Mouse (Mus musculus) lung, adult 2 months (tissue): Measurements from ENCODE around the gene Dpep1.

Experiments
- CTCF ChIP-seq: fragments of 200-500 bp; IDR thresholded peaks from 2 replicates; pipeline ENCODE4 v1.5.1; 2011; ENCODE audit warnings: mild to moderate bottlenecking, low read length, control low read depth; ENCODE audit not compliant: insufficient read depth
- POLR2A ChIP-seq: fragments of 200-500 bp; IDR thresholded peaks from 2 replicates; pipeline ENCODE4 v1.6.1; 2011; ENCODE audit warnings: low read depth, mild to moderate bottlenecking, control low read depth, low read length, borderline replicate concordance; ENCODE audit errors: extremely low read depth

DNA sequence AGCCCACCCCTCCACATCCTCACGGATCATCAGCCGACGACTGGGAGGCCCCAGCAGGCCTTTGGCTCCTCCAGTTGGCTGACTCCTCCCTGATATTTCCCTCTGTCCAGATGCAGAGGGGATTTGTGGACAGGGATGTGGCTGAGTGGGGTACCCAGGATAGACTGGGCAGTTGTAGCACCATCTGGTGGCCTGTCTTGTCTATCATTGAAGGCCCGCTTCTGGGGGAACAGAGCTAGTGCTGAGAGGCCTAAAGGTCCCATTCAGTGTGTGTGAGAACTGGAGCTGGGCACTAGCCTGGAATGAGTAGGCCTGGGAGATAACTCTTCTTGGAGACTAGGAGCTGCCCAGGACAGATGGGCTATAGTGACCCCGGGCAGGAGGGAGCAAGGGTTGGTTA, 45.7 kb downstream of the Dpep1 start:
- TF ChIP-seq POLR2A = no peak
- no peak for TF ChIP-seq CTCF
